Mouse (Mus musculus): ENCODE results near the gene Cnot6l. TPM values are rescaled to one million over a fixed set of nuclear protein-coding genes. Genes with fewer than 3 reads are reported as not detected.

The Cnot6l gene
- total RNA-seq (2017): 84.6 and 130 TPM in 2 replicates

GRCm38 (mm10) chr5:96164021-96164411 lies at the start of gene Cnot6l:
Gene Cnot6l (minus strand): TSS chr5:96164171.
- ATAC-seq (replicated peaks; ENCODE audit: low read depth, poor library complexity, severe bottlenecking): peak; percentile 42

- peak; percentile 92 for ATAC-seq (replicated peaks; ENCODE audit: low read depth, poor library complexity, severe bottlenecking)
Measured at GRCm38 (mm10) chr5:96209916-96210583, 46.1 kb upstream of the Cnot6l start.

- peak; percentile 81 for ATAC-seq (replicated peaks; ENCODE audit: low read depth, poor library complexity, severe bottlenecking)
Measured at GRCm38 (mm10) chr5:96209459-96209858, 45.5 kb upstream of the Cnot6l start, which contains the start of gene Mrpl1. Gene Mrpl1 (plus strand): TSS chr5:96209493.

GRCm38 (mm10) chr5:96208543-96208942 lies 44.6 kb upstream of the Cnot6l start:
- ATAC-seq (replicated peaks; ENCODE audit: low read depth, poor library complexity, severe bottlenecking): peak; percentile 9; the same call in 1 of the 2 replicates

GRCm38 (mm10) chr5:96207531-96207930 lies 43.6 kb upstream of the Cnot6l start:
- no peak for ATAC-seq (replicated peaks; ENCODE audit: low read depth, poor library complexity, severe bottlenecking)

- no peak for ATAC-seq (replicated peaks; ENCODE audit: low read depth, poor library complexity, severe bottlenecking)
Measured at GRCm38 (mm10) chr5:96206897-96207296, 42.9 kb upstream of the Cnot6l start.

GRCm38 (mm10) chr5:96201462-96202154 lies 37.6 kb upstream of the Cnot6l start:
- no peak for ATAC-seq (replicated peaks; ENCODE audit: low read depth, poor library complexity, severe bottlenecking)

- no peak for ATAC-seq (replicated peaks; ENCODE audit: low read depth, poor library complexity, severe bottlenecking)
Measured at GRCm38 (mm10) chr5:96200269-96200668, 36.3 kb upstream of the Cnot6l start.

GRCm38 (mm10) chr5:96198271-96198670 lies 34.3 kb upstream of the Cnot6l start:
- ATAC-seq (replicated peaks; ENCODE audit: low read depth, poor library complexity, severe bottlenecking): no peak

GRCm38 (mm10) chr5:96196547-96197052 lies 32.6 kb upstream of the Cnot6l start:
- ATAC-seq (replicated peaks; ENCODE audit: low read depth, poor library complexity, severe bottlenecking): no peak

GRCm38 (mm10) chr5:96191251-96191650 lies 27.3 kb upstream of the Cnot6l start:
- ATAC-seq (replicated peaks; ENCODE audit: low read depth, poor library complexity, severe bottlenecking): no peak

GRCm38 (mm10) chr5:96189761-96190160 lies 25.8 kb upstream of the Cnot6l start:
- ATAC-seq (replicated peaks; ENCODE audit: low read depth, poor library complexity, severe bottlenecking): no peak

GRCm38 (mm10) chr5:96183987-96184386 lies 20.0 kb upstream of the Cnot6l start:
- ATAC-seq (replicated peaks; ENCODE audit: low read depth, poor library complexity, severe bottlenecking): no peak

- ATAC-seq (replicated peaks; ENCODE audit: low read depth, poor library complexity, severe bottlenecking): no peak
Measured at GRCm38 (mm10) chr5:96183211-96183610, 19.2 kb upstream of the Cnot6l start.

GRCm38 (mm10) chr5:96176879-96177358 lies 12.9 kb upstream of the Cnot6l start:
- peak; percentile 99 for ATAC-seq (replicated peaks; ENCODE audit: low read depth, poor library complexity, severe bottlenecking)

- ATAC-seq (replicated peaks; ENCODE audit: low read depth, poor library complexity, severe bottlenecking): no peak
Measured at GRCm38 (mm10) chr5:96176121-96176520, 12.2 kb upstream of the Cnot6l start.

GRCm38 (mm10) chr5:96171765-96172164 lies 7.8 kb upstream of the Cnot6l start:
- ATAC-seq (replicated peaks; ENCODE audit: low read depth, poor library complexity, severe bottlenecking): no peak

- ATAC-seq (replicated peaks; ENCODE audit: low read depth, poor library complexity, severe bottlenecking): no peak
Measured at GRCm38 (mm10) chr5:96170443-96170842, 6.5 kb upstream of the Cnot6l start.

- no peak for ATAC-seq (replicated peaks; ENCODE audit: low read depth, poor library complexity, severe bottlenecking)
Measured at GRCm38 (mm10) chr5:96166761-96167160, 2.8 kb upstream of the Cnot6l start.

GRCm38 (mm10) chr5:96163396-96164020 lies 463 bp downstream of the Cnot6l start:
- no peak for ATAC-seq (replicated peaks; ENCODE audit: low read depth, poor library complexity, severe bottlenecking)

All from common myeloid progenitor, adult 5-6 weeks (primary cell).